Mouse (Mus musculus) heart, embryonic 10.5 days (tissue): ENCODE results near the gene Ccdc96. TPM values are rescaled to one million over a fixed set of nuclear protein-coding genes. Genes with fewer than 3 reads are reported as not detected.

Experiments
- DNase-seq: peaks from one replicate; pipeline ENCODE4 v3.0.0-alpha.2; 2017; ENCODE audit warnings: low spot score
- H3K27ac ChIP-seq: fragments of 300-500 bp; sonication (generic); 2 replicates; pipeline ENCODE4 v1.5.1; 2016; ENCODE audit warnings: mild to moderate bottlenecking
- H3K27me3 ChIP-seq: fragments of 300-500 bp; sonication (generic); 2 replicates; pipeline ENCODE4 v1.6.1; 2016; ENCODE audit warnings: mild to moderate bottlenecking; ENCODE audit not compliant: poor library complexity, insufficient read depth, severe bottlenecking
- H3K36me3 ChIP-seq: fragments of 300-500 bp; sonication (generic); 2 replicates; pipeline ENCODE4 v1.6.1; 2016; ENCODE audit warnings: mild to moderate bottlenecking, moderate library complexity
- H3K4me1 ChIP-seq: fragments of 300-500 bp; sonication (generic); 2 replicates; pipeline ENCODE4 v1.6.1; 2016; ENCODE audit warnings: mild to moderate bottlenecking
- H3K4me3 ChIP-seq: fragments of 300-500 bp; sonication (generic); 2 replicates; pipeline ENCODE4 v1.5.1; 2016; ENCODE audit warnings: mild to moderate bottlenecking, moderate library complexity
- H3K9me3 ChIP-seq: fragments of 300-500 bp; sonication (generic); 2 replicates; pipeline ENCODE4 v1.6.1; 2016; ENCODE audit warnings: mild to moderate bottlenecking, moderate library complexity
- WGBS: fragments of 180-500 bp; shearing (Covaris S2); methylation state at CpG from one replicate; pipeline ENCODE4 v1.1.7; 2016; 5-methylcytosine and 5-hydroxymethylcytosine counted together
- polyA plus RNA-seq: library from polyadenylated mRNA; unstranded; fragments of >200 nt; fragmentation: Nextera tagmentation; extraction: Ambion mirVana; gene quantifications from 2 replicates; pipeline ENCODE4 v1.2.1, GENCODE M21; 2016

Gene Ccdc96
- 0.33 and 0.62 TPM in 2 replicates for polyA plus RNA-seq

- peak; percentile 99 for DNase-seq
- H3K4me1 ChIP-seq = peaks cover 42% of the 10 kb centered on the region
- H3K27ac ChIP-seq = peak within 1 kb of the TSS; percentile 90
- 6% methylated on average over 97 of the region's 97 CpGs for WGBS
- H3K4me3 ChIP-seq = peak within 1 kb of the TSS; percentile 93
- H3K9me3 ChIP-seq = no peaks in the 10 kb centered on the region
- H3K27me3 ChIP-seq = peaks cover 20% of the 10 kb centered on the region
- H3K36me3 ChIP-seq = peaks cover 8% of the 10 kb centered on the region
Measured at GRCm38 (mm10) chr5:36484171-36484990, at the start of gene Ccdc96, which contains the start of gene Tada2b. Gene Ccdc96 (plus strand): TSS chr5:36484588. Gene Tada2b (minus strand): TSS chr5:36484285.

GRCm38 (mm10) chr5:36436858-36437257 is 47.5 kb upstream of the Ccdc96 start:
- no peaks in the 10 kb centered on the region for H3K36me3 ChIP-seq
- no peak overlapping the region for H3K4me3 ChIP-seq
- no peaks in the 10 kb centered on the region for H3K9me3 ChIP-seq
- H3K27me3 ChIP-seq = peaks cover 19% of the 10 kb centered on the region; the same call in 1 of the 2 replicates
- H3K27ac ChIP-seq = no peak overlapping the region
- 65% methylated on average over 4 of the region's 4 CpGs for WGBS
- 0 out of 2 replicates have a peak, but pooled peaks cover 2% of the 10 kb centered on the region for H3K4me1 ChIP-seq
- no peak for DNase-seq

DNA sequence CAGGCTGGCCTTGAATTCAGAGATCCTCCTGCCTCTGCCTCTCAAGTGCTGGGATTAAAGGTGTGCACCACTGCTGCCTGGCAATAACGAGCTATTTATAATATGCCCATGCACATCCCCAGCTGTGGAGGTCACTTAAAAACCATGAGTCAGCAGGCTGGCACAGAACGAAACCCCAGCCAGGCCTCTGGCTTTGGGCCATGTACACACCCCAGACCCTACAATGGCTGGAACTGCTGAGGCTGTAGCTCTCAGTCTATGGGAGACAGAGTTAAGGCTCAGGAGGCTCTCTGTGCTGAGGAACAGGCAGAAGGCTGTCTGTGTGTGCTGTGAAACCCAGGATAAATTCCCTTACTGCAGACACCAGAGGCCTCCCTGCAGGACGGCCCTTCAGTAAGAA is 43.6 kb upstream of the Ccdc96 start:
- 0 out of 2 replicates have a peak, but pooled peaks cover 3% of the 10 kb centered on the region for H3K4me1 ChIP-seq
- H3K27me3 ChIP-seq = peaks cover 39% of the 10 kb centered on the region
- H3K27ac ChIP-seq = no peak overlapping the region
- H3K36me3 ChIP-seq = no peaks in the 10 kb centered on the region
- no peaks in the 10 kb centered on the region for H3K9me3 ChIP-seq
- no peak overlapping the region for H3K4me3 ChIP-seq
- WGBS = 72% methylated on average over 3 of the region's 3 CpGs
- no peak for DNase-seq

DNA sequence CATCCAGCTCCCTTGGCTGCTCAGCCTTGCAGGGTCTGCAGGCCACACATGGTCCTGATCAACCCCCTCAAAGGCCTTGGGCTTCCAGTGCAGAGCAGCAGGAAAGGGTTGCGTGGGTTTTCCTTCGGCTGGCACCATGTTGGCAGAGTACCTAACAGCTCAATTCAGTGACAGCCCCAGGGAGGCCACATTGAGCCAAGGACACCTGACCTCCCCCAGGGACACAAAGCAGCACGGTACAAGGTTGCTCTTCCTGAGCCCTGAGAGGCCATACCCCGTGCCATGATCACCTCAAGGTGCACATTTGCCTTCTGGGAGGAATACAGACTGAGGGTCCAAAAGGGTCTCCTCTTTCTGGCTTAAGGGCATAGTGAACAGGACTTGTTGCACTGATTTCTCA is 39.8 kb upstream of the Ccdc96 start:
- no peak overlapping the region for H3K4me3 ChIP-seq
- no peak overlapping the region for H3K27ac ChIP-seq
- no peaks in the 10 kb centered on the region for H3K9me3 ChIP-seq
- WGBS = 42% methylated on average over 4 of the region's 4 CpGs
- DNase-seq = no peak
- H3K36me3 ChIP-seq = no peaks in the 10 kb centered on the region
- H3K4me1 ChIP-seq = peaks cover 12% of the 10 kb centered on the region
- peaks cover 51% of the 10 kb centered on the region for H3K27me3 ChIP-seq

- 18% methylated on average over 8 of the region's 8 CpGs for WGBS
- H3K9me3 ChIP-seq = no peaks in the 10 kb centered on the region
- no peak for DNase-seq
- peaks cover 51% of the 10 kb centered on the region for H3K27me3 ChIP-seq
- peaks cover 16% of the 10 kb centered on the region for H3K4me1 ChIP-seq
- H3K27ac ChIP-seq = no peak overlapping the region
- H3K36me3 ChIP-seq = no peaks in the 10 kb centered on the region
- H3K4me3 ChIP-seq = no peak overlapping the region
Measured at GRCm38 (mm10) chr5:36445028-36445427, 39.4 kb upstream of the Ccdc96 start.

- no peak overlapping the region for H3K4me3 ChIP-seq
- WGBS = 26% methylated on average over 9 of the region's 9 CpGs
- peaks cover 46% of the 10 kb centered on the region for H3K27me3 ChIP-seq
- DNase-seq = no peak
- no peaks in the 10 kb centered on the region for H3K9me3 ChIP-seq
- no peak overlapping the region for H3K27ac ChIP-seq
- peaks cover 29% of the 10 kb centered on the region for H3K4me1 ChIP-seq
- H3K36me3 ChIP-seq = no peaks in the 10 kb centered on the region
Measured at GRCm38 (mm10) chr5:36446166-36446890, 38.1 kb upstream of the Ccdc96 start.

DNA sequence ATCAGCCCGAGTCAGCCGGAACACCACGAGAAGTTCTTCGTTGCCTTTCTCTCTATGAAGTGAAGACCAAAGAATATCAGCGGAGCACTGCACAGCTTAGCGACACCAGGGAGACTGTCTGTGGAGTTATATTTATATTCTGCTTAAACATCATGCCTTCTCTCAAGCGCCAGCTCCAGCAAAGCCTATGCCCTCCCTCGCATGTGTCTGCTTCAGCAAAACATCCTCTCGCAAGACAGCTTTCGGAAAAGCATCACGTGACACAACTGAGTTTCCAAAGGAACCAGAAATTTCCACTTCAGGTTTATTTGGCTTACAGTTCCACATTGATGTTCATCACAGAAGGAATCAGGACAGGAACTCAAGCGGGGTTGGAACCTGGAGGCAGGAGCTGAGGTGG is 36.5 kb upstream of the Ccdc96 start:
- H3K27me3 ChIP-seq = peaks cover 41% of the 10 kb centered on the region
- no peak for DNase-seq

GRCm38 (mm10) chr5:36449710-36450358 is 34.6 kb upstream of the Ccdc96 start:
- WGBS = 48% methylated on average over 6 of the region's 6 CpGs
- peaks cover 35% of the 10 kb centered on the region for H3K4me1 ChIP-seq
- peaks cover 31% of the 10 kb centered on the region for H3K27me3 ChIP-seq
- no peak overlapping the region for H3K27ac ChIP-seq
- H3K36me3 ChIP-seq = no peaks in the 10 kb centered on the region
- no peaks in the 10 kb centered on the region for H3K9me3 ChIP-seq
- DNase-seq = no peak
- H3K4me3 ChIP-seq = no peak overlapping the region

More for the DNA sequence above, 36.5 kb upstream of the Ccdc96 start:
- WGBS = 90% methylated on average over 12 of the region's 12 CpGs
- Histone ChIP-seq H3K27ac (no peak overlapping the region), H3K4me3 (no peak overlapping the region), H3K4me1 (peaks cover 35% of the 10 kb centered on the region), H3K9me3 (no peaks in the 10 kb centered on the region), H3K36me3 (no peaks in the 10 kb centered on the region)

DNA sequence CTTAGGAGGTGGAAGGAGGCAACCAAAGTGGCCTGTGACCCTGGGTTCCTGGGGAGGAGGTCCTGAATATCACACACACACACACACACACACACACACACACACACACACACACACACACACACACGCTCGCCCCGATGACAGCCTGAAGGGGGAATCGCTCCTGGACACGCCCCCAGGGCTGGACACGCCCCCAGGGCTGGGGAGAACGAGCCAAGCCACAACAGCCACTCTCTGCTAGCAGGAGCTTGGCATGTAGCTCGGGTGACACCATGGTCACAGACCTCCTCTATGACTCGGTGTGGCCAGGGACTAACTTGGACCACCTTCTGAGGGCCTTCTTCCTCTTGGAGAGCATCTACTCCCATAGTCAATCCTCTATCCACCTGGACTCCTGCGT is 33.3 kb upstream of the Ccdc96 start:
- Histone ChIP-seq H3K4me1 (peaks cover 32% of the 10 kb centered on the region), H3K27ac (no peak overlapping the region), H3K27me3 (peaks cover 18% of the 10 kb centered on the region), H3K9me3 (no peaks in the 10 kb centered on the region), H3K36me3 (no peaks in the 10 kb centered on the region), H3K4me3 (no peak overlapping the region)
- DNase-seq = no peak
- WGBS = 28% methylated on average over 10 of the region's 10 CpGs

DNA sequence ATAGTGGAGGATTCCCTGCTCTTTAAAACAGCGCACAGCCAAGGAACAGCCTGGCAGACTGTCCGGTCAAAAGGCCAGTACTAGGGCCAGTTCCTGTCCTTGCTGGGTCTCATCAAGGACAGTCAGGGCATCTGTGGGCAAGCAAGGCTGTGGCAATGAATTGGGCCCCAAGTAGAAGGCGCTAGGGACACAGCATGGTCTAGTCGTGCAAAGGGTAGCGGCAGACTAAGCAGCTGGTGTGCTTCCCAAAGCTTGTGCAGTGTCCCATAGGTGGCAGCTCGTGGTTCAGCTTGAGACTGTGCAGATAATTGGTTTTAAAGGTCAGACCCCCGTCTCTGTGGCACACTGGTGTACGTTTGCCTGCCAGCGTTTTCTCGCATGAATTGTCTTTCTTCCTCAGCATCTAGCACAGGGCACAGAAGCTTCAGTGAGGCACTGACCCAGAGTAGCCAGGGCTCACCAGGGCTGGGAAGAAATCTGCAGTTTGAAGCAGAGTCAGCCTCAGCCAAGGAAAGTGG is 32.5 kb upstream of the Ccdc96 start:
- H3K27me3 ChIP-seq = peaks cover 16% of the 10 kb centered on the region; the same call in 1 of the 2 replicates
- no peak overlapping the region for H3K4me3 ChIP-seq
- H3K4me1 ChIP-seq = peaks cover 32% of the 10 kb centered on the region
- 78% methylated on average over 10 of the region's 10 CpGs for WGBS
- no peaks in the 10 kb centered on the region for H3K9me3 ChIP-seq
- H3K36me3 ChIP-seq = no peaks in the 10 kb centered on the region
- DNase-seq = no peak
- H3K27ac ChIP-seq = no peak overlapping the region

DNA sequence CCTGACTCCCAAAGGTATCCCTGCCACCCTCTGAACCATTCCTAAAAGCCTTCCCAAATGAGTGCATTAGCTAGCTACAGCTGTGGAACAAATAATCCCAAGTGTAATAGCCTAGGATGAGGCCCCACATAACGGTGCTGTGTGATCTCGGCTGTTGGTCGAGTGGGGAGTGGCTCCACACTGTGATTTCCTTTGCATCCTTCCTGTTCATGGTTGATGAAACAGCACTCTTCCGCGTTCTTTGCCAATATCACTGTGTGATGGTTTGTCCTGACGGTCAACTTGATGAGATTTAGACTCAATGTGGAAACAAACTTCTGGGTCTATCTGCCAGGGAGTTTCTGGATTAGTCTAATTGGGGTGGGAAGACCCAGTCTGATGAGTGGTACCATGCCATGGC is 31.6 kb upstream of the Ccdc96 start:
- H3K27me3 ChIP-seq = peaks cover 24% of the 10 kb centered on the region; the same call in 1 of the 2 replicates
- H3K9me3 ChIP-seq = no peaks in the 10 kb centered on the region
- no peak overlapping the region for H3K27ac ChIP-seq
- H3K4me3 ChIP-seq = no peak overlapping the region
- no peak for DNase-seq
- 79% methylated on average over 6 of the region's 6 CpGs for WGBS
- no peaks in the 10 kb centered on the region for H3K36me3 ChIP-seq
- H3K4me1 ChIP-seq = peaks cover 32% of the 10 kb centered on the region

DNA sequence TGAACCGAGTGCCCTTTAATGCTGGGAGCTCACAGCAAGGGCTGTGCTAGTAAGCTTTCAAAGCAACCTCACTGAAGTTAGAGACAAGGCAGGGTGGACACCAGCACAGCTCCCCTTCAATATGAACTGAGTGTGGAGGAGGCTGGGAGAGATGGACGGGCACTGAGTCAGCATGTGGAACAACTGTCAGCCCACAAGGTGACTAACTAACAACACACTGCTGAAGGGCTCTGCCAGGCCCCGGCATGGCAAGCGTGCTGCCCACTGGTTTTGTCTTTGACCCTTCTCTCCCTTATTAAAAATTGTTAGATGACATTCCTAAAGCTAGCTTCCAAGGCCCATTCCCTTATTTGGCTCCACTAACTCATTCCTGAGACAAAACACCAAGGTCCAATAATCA is 26.7 kb upstream of the Ccdc96 start:
- 79% methylated on average over 4 of the region's 4 CpGs for WGBS

More for the DNA sequence above, 26.7 kb upstream of the Ccdc96 start:
- H3K4me3 ChIP-seq = no peak overlapping the region
- H3K36me3 ChIP-seq = no peaks in the 10 kb centered on the region
- no peak for DNase-seq
- no peaks in the 10 kb centered on the region for H3K9me3 ChIP-seq
- H3K27ac ChIP-seq = no peak overlapping the region
- H3K27me3 ChIP-seq = peaks cover 24% of the 10 kb centered on the region; the same call in 1 of the 2 replicates
- peaks cover 8% of the 10 kb centered on the region; the same call in 1 of the 2 replicates for H3K4me1 ChIP-seq
